Mouse (Mus musculus): ENCODE measurements around the gene Cyb5d1.

Gene Cyb5d1

DNA sequence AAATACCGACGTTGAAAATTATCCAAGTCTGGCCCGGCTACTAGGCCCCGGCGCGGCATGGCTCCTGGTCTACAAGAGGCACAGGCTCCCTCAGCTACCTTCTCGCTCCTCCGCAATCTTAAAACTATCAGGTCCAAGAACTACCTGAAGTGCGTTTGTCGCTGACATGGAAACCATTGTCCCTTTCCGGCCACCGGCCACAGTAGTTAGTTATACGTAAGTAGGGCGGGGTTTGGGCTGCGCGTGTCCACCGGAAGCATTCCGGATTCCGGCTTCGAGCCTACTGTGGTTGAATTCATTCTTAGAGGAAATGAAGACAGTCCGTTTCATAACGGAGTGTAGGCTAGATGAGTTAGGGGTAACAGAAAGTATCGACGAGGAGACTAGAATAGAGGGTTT, at the start of gene Cyb5d1, which contains the start of gene Naa38:
TSS of gene Cyb5d1 (minus strand) at position 397 of the 399 bp plus-strand sequence.
TSS of gene Naa38 (plus strand) at position 253 of the 399 bp plus-strand sequence.
- peak; percentile 92 for DNase-seq (ENCODE audit: low read depth, low spot score)

DNA sequence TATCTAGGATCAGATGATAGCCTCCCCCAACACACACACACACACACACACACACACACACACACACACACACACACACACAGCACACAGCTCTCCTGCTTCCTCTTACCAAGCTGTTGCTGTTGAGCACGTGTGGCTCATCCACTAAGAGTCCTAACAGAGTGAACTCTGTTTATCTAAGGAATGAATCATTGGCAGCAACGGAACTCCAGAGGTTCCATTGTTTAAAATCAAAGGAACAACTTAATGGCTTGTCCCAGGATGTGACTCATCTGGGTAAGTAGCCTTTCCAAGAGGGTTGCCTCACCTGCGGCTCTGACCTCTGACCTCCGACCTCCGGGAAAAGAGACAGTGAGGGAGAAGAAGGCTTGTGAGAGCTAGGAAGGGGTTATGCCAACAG, 47.9 kb upstream of the Cyb5d1 start:
- DNase-seq (ENCODE audit: low read depth, low spot score), result peak; percentile 17

DNA sequence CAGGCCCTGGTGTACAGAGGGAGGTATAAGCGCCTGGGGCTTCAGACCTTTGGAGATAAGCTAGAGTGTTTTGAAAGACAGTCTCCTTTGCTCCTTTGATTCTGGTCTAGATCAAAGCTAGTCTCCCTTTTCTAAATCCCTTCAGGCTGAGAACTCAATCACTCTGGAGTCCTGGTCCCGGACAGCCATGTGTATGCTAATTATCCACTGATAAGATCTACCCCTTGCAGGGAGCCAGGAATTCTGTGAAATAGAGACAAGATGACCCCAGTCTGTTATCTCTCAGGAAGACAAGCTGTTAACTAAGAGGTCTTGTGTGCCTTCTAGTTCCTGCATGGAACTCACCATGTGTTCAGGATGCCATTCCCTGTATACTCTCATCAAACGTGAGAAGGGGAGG, 41.9 kb upstream of the Cyb5d1 start:
- DNase-seq (ENCODE audit: low read depth, low spot score), result no peak

DNA sequence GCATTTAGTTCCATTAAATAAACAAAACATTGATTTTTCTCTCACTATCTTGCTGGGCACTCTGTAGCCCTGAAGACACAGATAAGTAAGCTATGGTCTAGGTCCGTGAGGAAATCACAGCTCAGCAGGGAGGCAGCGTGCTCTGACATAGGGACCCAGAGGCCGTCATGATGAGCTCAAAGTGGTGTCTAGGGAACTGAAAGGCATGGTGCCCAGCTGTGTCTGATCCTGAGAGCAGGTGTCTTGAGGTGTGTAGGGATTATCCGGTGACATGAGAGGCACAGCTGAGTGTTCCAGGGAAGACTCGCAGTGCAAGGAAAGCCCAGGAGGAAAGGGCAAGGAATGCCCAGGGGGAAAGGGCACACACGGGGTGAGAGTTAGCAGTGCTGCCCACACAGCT, 37.8 kb upstream of the Cyb5d1 start:
- no peak for DNase-seq (ENCODE audit: low read depth, low spot score)

DNA sequence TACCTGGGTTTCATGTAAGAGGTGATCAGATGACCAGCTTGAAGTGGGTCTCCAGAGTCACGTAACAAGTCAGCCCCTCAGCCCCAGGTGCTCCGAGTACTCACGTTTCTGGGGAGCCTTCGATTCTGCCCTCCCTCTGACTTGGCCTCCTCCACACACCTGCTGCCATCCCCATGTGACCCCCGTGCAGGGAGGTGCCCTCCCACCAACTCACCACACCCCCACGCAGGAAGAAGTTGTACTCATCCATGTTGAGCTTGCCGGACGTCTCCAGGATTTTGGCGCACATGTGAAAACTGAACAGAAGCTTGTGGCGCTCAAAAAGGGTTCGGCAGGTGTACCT, 37.2 kb upstream of the Cyb5d1 start:
- DNase-seq (ENCODE audit: low read depth, low spot score), result no peak

DNA sequence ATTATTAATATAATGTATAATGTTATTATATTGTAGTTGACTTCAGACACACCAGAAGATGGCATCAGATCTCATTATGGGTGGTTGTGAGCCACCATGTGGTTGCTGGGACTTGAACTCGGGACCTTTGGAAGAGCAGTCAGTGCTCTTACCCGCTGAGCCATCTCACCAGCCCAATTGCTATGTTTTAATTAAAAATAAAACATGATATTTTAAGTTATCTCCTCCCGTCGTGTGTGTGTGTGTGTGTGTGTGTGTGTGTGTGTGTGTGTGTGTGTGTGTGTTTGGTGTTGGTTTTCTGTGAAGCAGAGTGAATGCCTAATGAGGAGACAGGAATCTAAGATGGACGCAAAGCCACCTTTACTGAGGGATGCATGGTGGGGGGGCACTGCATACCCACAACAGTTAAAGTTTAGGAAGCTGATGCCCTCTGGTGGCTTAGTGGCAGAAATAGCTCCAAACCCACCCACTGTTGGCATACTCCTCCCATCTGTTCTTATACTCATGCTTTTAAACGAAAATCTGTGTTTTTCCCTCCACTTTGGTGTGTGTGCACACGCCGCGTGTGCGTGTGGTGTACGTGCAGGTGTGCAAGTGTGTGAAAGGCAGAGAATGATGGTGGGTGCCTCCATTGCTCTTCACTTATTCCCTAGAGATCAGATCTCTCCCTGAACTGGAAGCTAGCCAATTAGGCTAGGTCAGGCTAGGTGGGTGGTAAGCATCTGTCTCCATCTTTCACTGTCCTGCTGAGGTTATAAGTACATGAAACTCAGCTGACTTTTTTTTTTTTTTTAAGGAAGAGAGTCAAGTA, 36.6 kb upstream of the Cyb5d1 start:
- peak; percentile 54 for DNase-seq (ENCODE audit: low read depth, low spot score)

- no peak for DNase-seq (ENCODE audit: low read depth, low spot score)
Measured at GRCm38 (mm10) chr11:69430631-69431030, 35.2 kb upstream of the Cyb5d1 start.

DNA sequence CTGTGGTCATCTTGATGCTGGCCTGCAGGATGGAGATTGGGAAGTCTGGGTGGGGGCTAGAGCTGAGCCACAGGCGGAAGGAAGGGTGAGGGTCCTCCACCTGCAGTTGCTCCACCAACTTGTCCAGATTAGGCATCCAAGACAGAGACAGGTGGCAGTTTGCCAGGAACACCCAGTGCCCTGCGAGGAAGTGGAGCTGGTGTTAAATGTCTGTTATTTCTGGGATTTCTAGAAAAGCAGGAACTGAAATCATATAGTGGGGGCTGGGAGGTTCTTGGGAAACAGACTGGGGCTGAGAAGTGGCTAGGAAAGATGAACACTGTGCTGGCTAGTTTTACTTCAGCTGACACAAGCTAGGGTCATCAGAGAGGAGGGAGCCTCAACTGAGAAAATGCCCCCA, 33.9 kb upstream of the Cyb5d1 start:
- DNase-seq (ENCODE audit: low read depth, low spot score), result peak; percentile 46

GRCm38 (mm10) chr11:69428751-69429150, 33.3 kb upstream of the Cyb5d1 start:
- DNase-seq (ENCODE audit: low read depth, low spot score), result no peak

- DNase-seq (ENCODE audit: low read depth, low spot score), result no peak
Measured at GRCm38 (mm10) chr11:69426246-69426645, 30.8 kb upstream of the Cyb5d1 start.

- no peak for DNase-seq (ENCODE audit: low read depth, low spot score)
Measured at GRCm38 (mm10) chr11:69423885-69424284, 28.5 kb upstream of the Cyb5d1 start.

- DNase-seq (ENCODE audit: low read depth, low spot score), result no peak
Measured at GRCm38 (mm10) chr11:69422842-69423241, 27.4 kb upstream of the Cyb5d1 start.

- no peak for DNase-seq (ENCODE audit: low read depth, low spot score)
Measured at GRCm38 (mm10) chr11:69421131-69421977, 25.9 kb upstream of the Cyb5d1 start.

DNA sequence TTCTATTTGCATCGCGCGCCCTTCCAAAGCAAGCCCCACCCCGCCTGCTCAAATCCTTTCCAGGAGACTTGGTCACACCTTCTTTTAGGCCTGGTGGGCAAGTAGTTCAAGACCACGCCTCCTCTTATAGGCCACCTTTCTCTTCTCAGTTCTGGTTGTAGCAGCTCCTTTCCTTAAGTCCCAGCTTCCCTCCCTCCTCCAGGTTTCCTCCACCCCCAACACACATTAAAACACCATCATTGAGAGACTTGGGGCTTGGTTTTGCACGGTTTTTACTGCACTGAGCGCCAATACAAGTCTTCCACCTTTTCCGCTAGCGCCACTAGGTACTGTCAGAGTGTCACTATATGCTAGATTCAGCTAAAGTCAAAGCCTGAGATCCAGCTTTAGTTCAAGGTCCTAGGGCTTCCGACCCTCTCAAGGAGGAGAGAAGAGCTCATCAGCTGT, 25.1 kb upstream of the Cyb5d1 start:
- DNase-seq (ENCODE audit: low read depth, low spot score), result no peak

- DNase-seq (ENCODE audit: low read depth, low spot score), result no peak
Measured at GRCm38 (mm10) chr11:69419813-69420553, 24.6 kb upstream of the Cyb5d1 start.

GRCm38 (mm10) chr11:69419443-69419812, 24.0 kb upstream of the Cyb5d1 start:
- DNase-seq (ENCODE audit: low read depth, low spot score), result no peak

GRCm38 (mm10) chr11:69418481-69419442, 23.3 kb upstream of the Cyb5d1 start:
- peak; percentile 99 for DNase-seq (ENCODE audit: low read depth, low spot score)

DNA sequence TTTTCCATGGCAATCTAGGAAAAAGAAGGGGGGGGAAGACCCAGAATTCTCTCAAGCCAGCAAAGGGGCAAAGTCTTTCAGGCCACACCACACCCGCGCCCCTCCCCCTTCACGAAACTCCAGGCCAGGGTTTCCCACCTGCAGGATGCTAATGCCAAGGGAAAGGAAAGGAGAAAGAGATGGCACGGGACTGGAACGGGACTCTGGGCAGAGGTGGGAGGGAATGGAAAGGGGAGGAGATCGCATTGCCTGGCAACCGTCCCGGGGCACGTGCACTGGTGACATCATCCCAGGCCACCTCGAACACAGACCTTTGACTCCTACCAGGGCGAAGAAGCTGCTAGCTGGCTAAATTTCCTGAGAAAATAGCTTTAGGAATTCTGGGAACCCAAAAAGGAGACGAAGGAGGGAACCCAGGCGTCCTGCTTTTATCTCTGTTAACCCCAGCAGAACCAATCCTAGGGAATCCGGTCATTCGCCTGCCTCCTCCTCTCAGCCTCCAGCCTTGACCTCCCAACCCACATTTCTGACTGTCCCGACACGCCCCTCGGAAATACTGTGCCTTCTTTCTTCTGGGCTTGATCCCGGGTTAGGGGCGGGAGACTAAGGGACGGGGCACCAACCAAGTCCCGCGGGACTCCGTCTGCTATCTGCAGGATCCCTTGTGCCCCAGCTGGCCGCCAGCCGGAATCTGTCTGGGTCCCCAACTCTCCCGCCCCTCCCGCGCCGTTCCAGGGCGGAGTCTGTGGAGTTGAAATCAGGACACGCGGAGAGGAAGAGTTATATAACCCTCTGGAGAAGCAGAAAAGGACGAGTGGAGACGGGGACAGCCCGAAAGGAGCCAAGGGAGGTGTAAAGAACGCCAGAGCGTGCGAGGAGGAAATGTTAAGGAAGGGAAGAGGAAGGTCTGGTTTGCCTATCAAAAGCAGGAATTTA, 22.3 kb upstream of the Cyb5d1 start:
- peak; percentile 97 for DNase-seq (ENCODE audit: low read depth, low spot score)

GRCm38 (mm10) chr11:69416921-69417448, 21.6 kb upstream of the Cyb5d1 start:
- no peak for DNase-seq (ENCODE audit: low read depth, low spot score)

Measured in skeletal muscle tissue, adult 2 months (tissue).